8 mouse cellular contexts compared by ENCODE assay signal in genomic region chr15:98608784-98609250, GRCm38 (mm10). TPM values are rescaled to one million over a fixed set of nuclear protein-coding genes. Genes with fewer than 3 reads are reported as not detected.
A peak's percentile ranks its signal among the peaks of the same experiment; 100 is the strongest.
DNase-seq lines count a peak whose midpoint lies in the region; ATAC-seq lines count a peak whose summit lies in the region.

No protein-coding gene starts in this region.

- no peaks in the 10 kb centered on the region for H3K9me3 ChIP-seq in embryonic facial prominence, embryonic 12.5 days
- no peaks in the 10 kb centered on the region for H3K9me3 ChIP-seq in hindbrain, embryonic 15.5 days
- H3K9me3 ChIP-seq in liver, embryonic 15.5 days (replicated peaks) = no peaks in the 10 kb centered on the region

- peak; percentile 52; the same call in 1 of the 2 replicates for ATAC-seq in embryonic facial prominence, embryonic 12.5 days (ENCODE audit: insufficient number of reproducible peaks, insufficient read depth, low FRiP score, low TSS enrichment)
- ATAC-seq in hindbrain, embryonic 15.5 days (ENCODE audit: low FRiP score, low read depth) = peak; percentile 25
- ATAC-seq in liver, embryonic 15.5 days (ENCODE audit: insufficient read depth) = peak; percentile 19

- H3K4me2 ChIP-seq in embryonic facial prominence, embryonic 12.5 days (replicated peaks) = peak overlapping the region; percentile 96
- peak overlapping the region; percentile 92 for H3K4me2 ChIP-seq in hindbrain, embryonic 15.5 days
- H3K4me2 ChIP-seq in liver, embryonic 15.5 days = peak overlapping the region; percentile 98

- DNase-seq in adrenal gland, adult 2 months = peak; percentile 40
- DNase-seq in adrenal gland, adult 18-20 months (ENCODE audit: low spot score in 2 of 2) = no peak
- peak; percentile 66 for DNase-seq in 3134 (ENCODE audit: extremely low read depth, insufficient read length, low spot score)
- DNase-seq in retina, postnatal 1 day = peak; percentile 51
- no peak for DNase-seq in left cerebral cortex, postnatal 4 days

- H3K27me3 ChIP-seq in embryonic facial prominence, embryonic 12.5 days = no peaks in the 10 kb centered on the region
- no peaks in the 10 kb centered on the region for H3K27me3 ChIP-seq in hindbrain, embryonic 15.5 days
- H3K27me3 ChIP-seq in liver, embryonic 15.5 days = peaks cover 15% of the 10 kb centered on the region

- WGBS in embryonic facial prominence, embryonic 12.5 days = 1% methylated on average over 15 of the region's 26 CpGs
- WGBS in hindbrain, embryonic 15.5 days = 0% methylated on average over 6 of the region's 26 CpGs
- 0% methylated on average over 14 of the region's 26 CpGs for WGBS in liver, embryonic 15.5 days (ENCODE audit: insufficient replicate concordance)

- intact Hi-C loops in left cerebral cortex, postnatal 4 days (cut with DNase I) = no loop called here

- H3K4me1 ChIP-seq in embryonic facial prominence, embryonic 12.5 days = peaks cover 25% of the 10 kb centered on the region
- H3K4me1 ChIP-seq in hindbrain, embryonic 15.5 days (replicated peaks) = peaks cover 28% of the 10 kb centered on the region
- H3K4me1 ChIP-seq in liver, embryonic 15.5 days (replicated peaks) = peaks cover 68% of the 10 kb centered on the region

- peak overlapping the region; percentile 71 for H3K4me3 ChIP-seq in embryonic facial prominence, embryonic 12.5 days
- peak overlapping the region; percentile 81 for H3K4me3 ChIP-seq in hindbrain, embryonic 15.5 days
- peak overlapping the region; percentile 82 for H3K4me3 ChIP-seq in liver, embryonic 15.5 days (replicated peaks)

- peaks cover 9% of the 10 kb centered on the region for H3K36me3 ChIP-seq in embryonic facial prominence, embryonic 12.5 days
- H3K36me3 ChIP-seq in hindbrain, embryonic 15.5 days = peaks cover 6% of the 10 kb centered on the region; the same call in 1 of the 2 replicates
- peaks cover 12% of the 10 kb centered on the region for H3K36me3 ChIP-seq in liver, embryonic 15.5 days (replicated peaks)

- H3K27ac ChIP-seq in embryonic facial prominence, embryonic 12.5 days = peak overlapping the region; percentile 77
- H3K27ac ChIP-seq in hindbrain, embryonic 15.5 days (replicated peaks) = peak overlapping the region; percentile 87
- peak overlapping the region; percentile 96 for H3K27ac ChIP-seq in liver, embryonic 15.5 days (replicated peaks)

- peak overlapping the region; percentile 94 for H3K9ac ChIP-seq in embryonic facial prominence, embryonic 12.5 days
- peak overlapping the region; percentile 91 for H3K9ac ChIP-seq in hindbrain, embryonic 15.5 days
- peak overlapping the region; percentile 90 for H3K9ac ChIP-seq in liver, embryonic 15.5 days

RNA-seq across cellular contexts. Expression of gene Adcy6, which starts 1.1 kb away (rescaled TPM):
- total RNA-seq in adrenal gland, adult 2 months (2021) = 10 to 100 TPM; 35.5 to 67.1 TPM
- polyA plus RNA-seq in adrenal gland, adult 2 months (2012; rRNA removed) = 44.6 and 49.2 TPM in 2 replicates
- 10 to 100 TPM; 48.7 to 83.1 TPM for total RNA-seq in adrenal gland, adult 18-20 months (2021)
- polyA plus RNA-seq in embryonic facial prominence, embryonic 12.5 days (2016; fragmentation: Nextera tagmentation; extraction: Ambion mirVana) = 18.7 and 22.2 TPM in 2 replicates
- polyA plus RNA-seq in hindbrain, embryonic 15.5 days (2015; fragmentation: Nextera tagmentation; extraction: Ambion mirVana) = 10.6 and 13.1 TPM in 2 replicates
- 6.6 and 6.9 TPM in 2 replicates for polyA plus RNA-seq in liver, embryonic 15.5 days (2015; fragmentation: Nextera tagmentation; extraction: Ambion mirVana)
- 10 to 100 TPM; 55.1 to 56.6 TPM for total RNA-seq in left cerebral cortex, postnatal 4 days (2021)

RNA-seq across cellular contexts. Expression of gene Cacnb3, which starts 21.8 kb away (rescaled TPM):
- 10 to 100 TPM; 12.8 to 17.7 TPM for total RNA-seq in adrenal gland, adult 2 months (2021)
- 25.9 and 31.1 TPM in 2 replicates for polyA plus RNA-seq in adrenal gland, adult 2 months (2012; rRNA removed)
- total RNA-seq in adrenal gland, adult 18-20 months (2021) = 10 to 100 TPM; 11.9 to 14.3 TPM
- 64.5 and 72.8 TPM in 2 replicates for polyA plus RNA-seq in embryonic facial prominence, embryonic 12.5 days (2016; fragmentation: Nextera tagmentation; extraction: Ambion mirVana)
- 130 and 136 TPM in 2 replicates for polyA plus RNA-seq in hindbrain, embryonic 15.5 days (2015; fragmentation: Nextera tagmentation; extraction: Ambion mirVana)
- polyA plus RNA-seq in liver, embryonic 15.5 days (2015; fragmentation: Nextera tagmentation; extraction: Ambion mirVana) = 0.52 and 0.96 TPM in 2 replicates
- 100 to 1,000 TPM; 213 to 226 TPM for total RNA-seq in left cerebral cortex, postnatal 4 days (2021)

RNA-seq across cellular contexts. Expression of gene 4930415O20Rik, which starts 38.0 kb away (rescaled TPM):
- total RNA-seq in adrenal gland, adult 2 months (2021) = under 1 TPM; 0.58 to 0.59 TPM
- 0.22 TPM in 1 of 2 replicates, not detected in the other for polyA plus RNA-seq in adrenal gland, adult 2 months (2012; rRNA removed)
- total RNA-seq in adrenal gland, adult 18-20 months (2021) = 1 to 10 TPM in 1 of 2 experiments, not detected in 1; 1.2 TPM
- not detected in 2 replicates for polyA plus RNA-seq in embryonic facial prominence, embryonic 12.5 days (2016; fragmentation: Nextera tagmentation; extraction: Ambion mirVana)
- not detected in 2 replicates for polyA plus RNA-seq in hindbrain, embryonic 15.5 days (2015; fragmentation: Nextera tagmentation; extraction: Ambion mirVana)
- not detected in 2 replicates for polyA plus RNA-seq in liver, embryonic 15.5 days (2015; fragmentation: Nextera tagmentation; extraction: Ambion mirVana)
- total RNA-seq in left cerebral cortex, postnatal 4 days (2021) = not detected

RNA-seq across cellular contexts. Expression of gene Ccnt1, which starts 38.1 kb away (rescaled TPM):
- total RNA-seq in adrenal gland, adult 2 months (2021) = 10 to 100 TPM; 42.2 to 66.4 TPM
- 3.9 and 5.8 TPM in 2 replicates for polyA plus RNA-seq in adrenal gland, adult 2 months (2012; rRNA removed)
- total RNA-seq in adrenal gland, adult 18-20 months (2021) = 10 to 100 TPM; 52.5 to 65.9 TPM
- polyA plus RNA-seq in embryonic facial prominence, embryonic 12.5 days (2016; fragmentation: Nextera tagmentation; extraction: Ambion mirVana) = 58.0 and 58.9 TPM in 2 replicates
- 64.7 and 65.6 TPM in 2 replicates for polyA plus RNA-seq in hindbrain, embryonic 15.5 days (2015; fragmentation: Nextera tagmentation; extraction: Ambion mirVana)
- 25.1 and 28.2 TPM in 2 replicates for polyA plus RNA-seq in liver, embryonic 15.5 days (2015; fragmentation: Nextera tagmentation; extraction: Ambion mirVana)
- 10 to 100 TPM; 51.5 to 61.1 TPM for total RNA-seq in left cerebral cortex, postnatal 4 days (2021)

RNA-seq across cellular contexts. Expression of gene Ddx23, which starts 53.9 kb away (rescaled TPM):
- 10 to 100 TPM; 65.5 to 84.6 TPM for total RNA-seq in adrenal gland, adult 2 months (2021)
- polyA plus RNA-seq in adrenal gland, adult 2 months (2012; rRNA removed) = 25.6 and 27.7 TPM in 2 replicates
- 10 to 100 TPM; 80.7 to 83.8 TPM for total RNA-seq in adrenal gland, adult 18-20 months (2021)
- 28.8 and 29.8 TPM in 2 replicates for polyA plus RNA-seq in embryonic facial prominence, embryonic 12.5 days (2016; fragmentation: Nextera tagmentation; extraction: Ambion mirVana)
- polyA plus RNA-seq in hindbrain, embryonic 15.5 days (2015; fragmentation: Nextera tagmentation; extraction: Ambion mirVana) = 19.4 and 24.8 TPM in 2 replicates
- 9.5 and 10.2 TPM in 2 replicates for polyA plus RNA-seq in liver, embryonic 15.5 days (2015; fragmentation: Nextera tagmentation; extraction: Ambion mirVana)
- 10 to 100 TPM; 62.5 to 68.6 TPM for total RNA-seq in left cerebral cortex, postnatal 4 days (2021)

Comparison
In these comparisons a context has a peak if more than half of its experiments do, and no peak if none do; other contexts are left out.
1. DNase-seq: peak in adrenal gland, adult 2 months (single experiment), 3134 (single experiment) and retina, postnatal 1 day (single experiment); none in adrenal gland, adult 18-20 months (0 of 2) and left cerebral cortex, postnatal 4 days (single experiment).
2. RNA of gene Cacnb3, which starts 21.8 kb away (polyA plus RNA-seq): 130 to 136 TPM in hindbrain, embryonic 15.5 days, 64.5 to 72.8 TPM in embryonic facial prominence, embryonic 12.5 days and 25.9 to 31.1 TPM in adrenal gland, adult 2 months; 0.52 to 0.96 TPM in liver, embryonic 15.5 days; every median in the first group is over 10 times any median in the second.
3. Peak in every context shown above with its lines, with median percentiles within 50 percentile points of each other: ATAC-seq, H3K27ac ChIP-seq, H3K4me2 ChIP-seq, H3K4me3 ChIP-seq and H3K9ac ChIP-seq.